In the genomic region with DNA sequence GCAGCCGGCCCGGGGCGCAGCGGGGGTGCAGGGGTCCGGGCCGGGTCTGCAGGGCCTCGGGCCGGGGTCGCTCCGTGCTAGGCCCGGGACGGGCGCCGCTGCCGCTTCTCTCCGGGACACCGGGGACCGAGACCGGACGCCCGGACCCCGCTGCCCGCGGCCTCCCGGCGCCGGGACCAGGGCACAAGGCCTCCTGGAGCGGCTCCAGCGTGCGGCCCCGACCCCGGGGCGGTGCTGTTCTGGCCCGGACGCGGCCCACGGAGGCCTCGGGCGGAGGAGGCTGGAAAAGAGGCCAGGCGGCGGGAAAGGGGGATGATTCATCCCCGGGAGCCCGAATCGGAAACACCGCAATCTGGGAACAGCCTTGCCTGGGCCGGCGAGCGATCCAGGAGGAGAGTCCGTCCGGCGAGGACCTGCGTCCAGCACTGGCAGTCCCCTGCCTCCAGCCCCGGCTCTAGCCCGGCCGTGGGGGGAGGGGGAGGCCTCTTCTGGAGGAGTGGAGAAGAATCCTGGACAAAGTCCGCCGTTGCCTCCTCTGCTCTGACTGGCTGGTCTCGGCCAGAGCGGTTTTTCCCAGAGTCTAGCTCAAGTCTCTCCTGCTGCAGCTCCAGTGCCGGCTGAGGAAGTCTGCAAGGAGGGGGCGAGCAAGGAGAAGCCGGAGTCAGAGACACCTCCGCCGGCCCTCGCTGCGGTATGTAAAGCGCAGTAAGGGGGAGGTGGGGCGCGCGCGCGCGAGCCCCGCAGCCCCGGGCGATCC, we compare ENCODE assay signal across 8 mouse cellular contexts. TPM values are rescaled to one million over a fixed set of nuclear protein-coding genes. Genes with fewer than 3 reads are reported as not detected.
DNase-seq lines count a peak whose midpoint lies in the region; ATAC-seq and TF ChIP-seq lines count a peak whose summit lies in the region.

No protein-coding gene starts in this region.

- peak overlapping the region; percentile 82 for H3K4me3 ChIP-seq in heart, embryonic 13.5 days
- H3K4me3 ChIP-seq in kidney, embryonic 15.5 days (replicated peaks), result peak overlapping the region; percentile 69
- H3K4me3 ChIP-seq in stomach, postnatal 0 days (ENCODE audit: low read depth, low read length), result peak overlapping the region; percentile 63

- peak overlapping the region; percentile 87 for H3K4me2 ChIP-seq in heart, embryonic 13.5 days
- peak overlapping the region; percentile 89 for H3K4me2 ChIP-seq in kidney, embryonic 15.5 days
- H3K4me2 ChIP-seq in stomach, postnatal 0 days (replicated peaks; ENCODE audit: low read depth), result peak overlapping the region; percentile 76

- ATAC-seq in heart, embryonic 13.5 days (ENCODE audit: extremely low read depth, insufficient number of reproducible peaks, low FRiP score, low TSS enrichment), result no peak
- ATAC-seq in kidney, embryonic 15.5 days (replicated peaks; ENCODE audit: low FRiP score), result peak; percentile 8
- peak; percentile 28; the same call in 1 of the 2 replicates for ATAC-seq in stomach, postnatal 0 days (ENCODE audit: low FRiP score, low TSS enrichment)

- no peak for TF ChIP-seq EP300 in stomach, postnatal 0 days (optimal IDR thresholded peaks at IDR 0.05)

- H3K36me3 ChIP-seq in heart, embryonic 13.5 days, result peaks cover 35% of the 10 kb centered on the region
- H3K36me3 ChIP-seq in kidney, embryonic 15.5 days, result peaks cover 12% of the 10 kb centered on the region
- H3K36me3 ChIP-seq in stomach, postnatal 0 days (ENCODE audit: control insufficient read depth, insufficient read depth, low read length), result 0 out of 2 replicates have a peak, but pooled peaks cover 4% of the 10 kb centered on the region

- DNase-seq in ovary, postnatal 14 days (ENCODE audit: low spot score), result peak; percentile 59
- no peak for DNase-seq in ovary, postnatal 10 days (ENCODE audit: low spot score)
- peak; percentile 85 for DNase-seq in embryo, embryonic 9.5 days (ENCODE audit: extremely low spot score)
- DNase-seq in lung, postnatal 14 days, result peak; percentile 61
- peak; percentile 71 for DNase-seq in stomach, postnatal 0 days (ENCODE audit: low spot score)
- DNase-seq in cerebellum, postnatal 4 days (ENCODE audit: low spot score in 2 of 2), result no peak

- H3K27me3 ChIP-seq in heart, embryonic 13.5 days (replicated peaks), result peaks cover 27% of the 10 kb centered on the region
- peaks cover 63% of the 10 kb centered on the region for H3K27me3 ChIP-seq in kidney, embryonic 15.5 days
- H3K27me3 ChIP-seq in stomach, postnatal 0 days (ENCODE audit: control insufficient read depth, insufficient read depth, low read length), result peaks cover 4% of the 10 kb centered on the region; the same call in 1 of the 2 replicates

- no peaks in the 10 kb centered on the region for H3K9me3 ChIP-seq in heart, embryonic 13.5 days
- H3K9me3 ChIP-seq in kidney, embryonic 15.5 days (replicated peaks), result no peaks in the 10 kb centered on the region
- no peaks in the 10 kb centered on the region for H3K9me3 ChIP-seq in stomach, postnatal 0 days (ENCODE audit: control insufficient read depth, low read length)

- 1% methylated on average over 76 of the region's 76 CpGs for WGBS in heart, embryonic 13.5 days
- WGBS in kidney, embryonic 15.5 days, result under 1% methylated on average over 69 of the region's 76 CpGs
- whole genome bisulfite sequencing in stomach, postnatal 0 days, result under 1% methylated on average over 60 of the region's 76 CpGs

- peaks cover 94% of the 10 kb centered on the region for H3K4me1 ChIP-seq in heart, embryonic 13.5 days
- peaks cover 91% of the 10 kb centered on the region for H3K4me1 ChIP-seq in kidney, embryonic 15.5 days
- 0 out of 2 replicates have a peak, but pooled peaks cover 5% of the 10 kb centered on the region for H3K4me1 ChIP-seq in stomach, postnatal 0 days (replicated peaks; ENCODE audit: control insufficient read depth, insufficient read depth)

- peak overlapping the region; percentile 89 for H3K9ac ChIP-seq in heart, embryonic 13.5 days
- H3K9ac ChIP-seq in kidney, embryonic 15.5 days, result peak overlapping the region; percentile 60
- H3K9ac ChIP-seq in stomach, postnatal 0 days (ENCODE audit: low read length), result peak overlapping the region; percentile 70

- H3K27ac ChIP-seq in heart, embryonic 13.5 days (replicated peaks), result peak overlapping the region; percentile 91
- H3K27ac ChIP-seq in kidney, embryonic 15.5 days, result peak overlapping the region; percentile 86
- peak overlapping the region; percentile 89 for H3K27ac ChIP-seq in stomach, postnatal 0 days (replicated peaks)

- TF ChIP-seq CTCF in stomach, postnatal 0 days (IDR thresholded peaks at IDR 0.05; ENCODE audit: low read depth), result no peak

RNA-seq across cellular contexts. Expression of gene Tmem200b, which starts 0.8 kb away (rescaled TPM):
- polyA plus RNA-seq in heart, embryonic 13.5 days (2015; fragmentation: Nextera tagmentation; extraction: Ambion mirVana), result 1.5 and 1.9 TPM in 2 replicates
- 1.1 and 1.3 TPM in 2 replicates for polyA plus RNA-seq in kidney, embryonic 15.5 days (2015; fragmentation: Nextera tagmentation; extraction: Ambion mirVana)
- polyA plus RNA-seq in stomach, postnatal 0 days (2015; fragmentation: Nextera tagmentation; extraction: Ambion mirVana), result 1.8 and 3.2 TPM in 2 replicates

RNA-seq across cellular contexts. Expression of gene Srsf4, which starts 47.4 kb away (rescaled TPM):
- polyA plus RNA-seq in heart, embryonic 13.5 days (2015; fragmentation: Nextera tagmentation; extraction: Ambion mirVana), result 68.5 and 72.0 TPM in 2 replicates
- polyA plus RNA-seq in kidney, embryonic 15.5 days (2015; fragmentation: Nextera tagmentation; extraction: Ambion mirVana), result 110 and 114 TPM in 2 replicates
- polyA plus RNA-seq in stomach, postnatal 0 days (2015; fragmentation: Nextera tagmentation; extraction: Ambion mirVana), result 36.5 and 38.3 TPM in 2 replicates

Comparison
In these comparisons a context has a peak if more than half of its experiments do, and no peak if none do; other contexts are left out.
1. DNase-seq: peak in ovary, postnatal 14 days (single experiment), embryo, embryonic 9.5 days (single experiment), lung, postnatal 14 days (single experiment) and stomach, postnatal 0 days (single experiment); none in ovary, postnatal 10 days (single experiment) and cerebellum, postnatal 4 days (0 of 2).
2. Peak in every context shown above with its lines, with median percentiles within 50 percentile points of each other: H3K27ac ChIP-seq, H3K4me2 ChIP-seq, H3K4me3 ChIP-seq and H3K9ac ChIP-seq.